Mouse (Mus musculus) monocyte, adult 5-6 weeks (primary cell): ENCODE data around the gene Nr2f1. TPM values are rescaled to one million over a fixed set of nuclear protein-coding genes. Genes with fewer than 3 reads are reported as not detected.

Experiments
- ATAC-seq: fragments of 153-309, 156-312 bp; replicated peaks from 2 replicates; pipeline ENCODE4 v1.8.0; 2017; ENCODE audit warnings: mild to moderate bottlenecking; ENCODE audit not compliant: low TSS enrichment, insufficient number of reproducible peaks, severe bottlenecking, poor library complexity, low FRiP score
- total RNA-seq: library from RNA; stranded (forward); fragments of 200-1000, 200-491, 200-594 nt; gene quantifications from 3 replicates; pipeline ENCODE4 v1.2.3, GENCODE M21; 2017

The Nr2f1 gene
- total RNA-seq, 1 experiment from 2014 or later = not detected

DNA sequence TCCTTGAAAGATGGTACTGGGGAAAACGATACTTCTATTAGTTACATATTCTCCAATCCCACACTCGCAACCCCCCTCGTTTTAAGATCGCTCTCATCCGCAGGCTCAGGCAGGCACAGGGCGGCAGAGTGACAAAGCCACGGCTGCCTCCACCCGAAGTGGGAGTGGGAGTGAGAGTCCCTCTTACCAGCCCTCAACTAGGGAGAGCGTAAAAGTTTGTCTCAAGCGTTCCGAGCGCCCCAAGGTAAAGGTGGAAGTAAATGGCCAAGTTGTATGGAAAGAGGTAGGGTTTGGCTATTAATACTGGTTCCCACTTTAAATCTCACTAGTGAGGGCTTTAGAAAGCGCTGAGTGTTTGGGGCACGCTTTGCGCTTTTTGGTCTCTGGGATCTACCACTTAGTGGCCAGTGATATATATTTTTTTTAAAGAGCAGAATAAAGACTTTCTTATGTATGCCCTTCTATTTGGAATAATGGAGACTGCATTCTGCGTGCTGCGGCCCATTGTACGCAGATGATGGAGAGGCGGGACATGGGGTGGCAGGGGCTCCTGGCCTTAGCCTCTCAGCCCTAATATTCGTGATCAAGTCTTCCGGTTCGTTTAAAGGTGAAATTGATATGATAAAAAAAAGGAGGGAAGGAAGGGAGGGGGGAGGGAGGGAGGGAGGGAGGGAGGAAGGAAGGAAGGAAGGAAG is 2.5 kb upstream of the Nr2f1 start:
- no peak for ATAC-seq

DNA sequence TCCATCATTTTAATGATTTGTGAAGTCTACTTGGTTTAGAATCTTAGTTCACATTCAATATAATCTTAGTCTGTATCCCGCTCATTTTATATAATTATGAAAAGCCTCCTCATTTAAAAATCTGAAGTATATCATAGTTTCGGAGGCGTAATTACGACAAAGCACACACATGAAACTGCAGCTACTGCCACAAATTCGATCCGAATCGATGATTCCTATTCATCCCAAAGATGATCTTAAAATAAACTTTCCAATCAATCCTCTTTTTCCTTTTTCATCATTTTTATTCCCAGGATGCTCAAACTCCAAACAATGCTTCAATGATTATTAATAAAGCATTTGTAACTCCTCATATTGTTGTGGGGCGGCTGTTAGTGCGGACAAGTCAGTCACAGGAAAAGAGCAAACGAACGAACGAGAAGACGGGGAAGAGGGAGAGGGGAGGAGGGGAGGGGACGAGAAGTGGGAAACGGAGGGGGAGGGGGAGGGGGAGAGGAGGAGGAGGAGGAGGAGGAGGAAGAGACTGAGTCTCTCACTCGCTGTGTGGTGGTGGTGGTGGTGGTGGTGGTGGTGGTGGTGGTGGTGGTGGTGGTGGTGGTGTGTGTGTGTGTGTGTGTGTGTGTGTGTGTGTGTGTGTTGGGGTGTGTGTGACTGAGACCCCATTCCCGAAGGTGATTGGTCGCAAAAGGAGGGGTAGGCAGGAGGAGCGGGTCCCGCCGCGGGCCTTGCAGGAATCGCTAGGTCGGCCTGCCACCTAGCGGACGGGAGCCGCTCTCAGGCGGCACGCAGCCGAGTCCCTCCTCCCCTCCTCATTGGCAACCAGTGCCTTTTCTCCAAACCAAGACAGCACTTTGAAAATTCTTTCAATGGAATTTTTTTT is 1.7 kb upstream of the Nr2f1 start:
- no peak for ATAC-seq

DNA sequence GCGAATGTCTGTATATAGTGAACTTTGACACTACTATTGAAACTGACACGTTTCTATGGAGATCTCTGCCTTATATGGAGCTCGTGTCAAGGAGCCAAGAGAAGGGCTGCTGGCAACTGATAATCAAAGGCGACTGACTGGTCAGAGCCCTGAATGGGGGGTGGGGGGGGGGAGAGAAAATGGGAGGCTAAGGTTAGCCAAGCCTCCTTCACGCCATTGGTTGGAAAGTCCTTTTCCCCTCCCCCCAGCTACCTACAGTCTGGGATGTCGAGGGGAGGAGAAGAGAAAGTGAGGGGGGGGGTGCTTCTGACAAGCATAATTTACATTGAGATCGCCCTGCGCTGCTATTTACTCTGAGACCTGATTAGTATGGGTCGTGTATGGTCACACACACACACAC is 850 bp upstream of the Nr2f1 start:
- ATAC-seq = no peak

DNA sequence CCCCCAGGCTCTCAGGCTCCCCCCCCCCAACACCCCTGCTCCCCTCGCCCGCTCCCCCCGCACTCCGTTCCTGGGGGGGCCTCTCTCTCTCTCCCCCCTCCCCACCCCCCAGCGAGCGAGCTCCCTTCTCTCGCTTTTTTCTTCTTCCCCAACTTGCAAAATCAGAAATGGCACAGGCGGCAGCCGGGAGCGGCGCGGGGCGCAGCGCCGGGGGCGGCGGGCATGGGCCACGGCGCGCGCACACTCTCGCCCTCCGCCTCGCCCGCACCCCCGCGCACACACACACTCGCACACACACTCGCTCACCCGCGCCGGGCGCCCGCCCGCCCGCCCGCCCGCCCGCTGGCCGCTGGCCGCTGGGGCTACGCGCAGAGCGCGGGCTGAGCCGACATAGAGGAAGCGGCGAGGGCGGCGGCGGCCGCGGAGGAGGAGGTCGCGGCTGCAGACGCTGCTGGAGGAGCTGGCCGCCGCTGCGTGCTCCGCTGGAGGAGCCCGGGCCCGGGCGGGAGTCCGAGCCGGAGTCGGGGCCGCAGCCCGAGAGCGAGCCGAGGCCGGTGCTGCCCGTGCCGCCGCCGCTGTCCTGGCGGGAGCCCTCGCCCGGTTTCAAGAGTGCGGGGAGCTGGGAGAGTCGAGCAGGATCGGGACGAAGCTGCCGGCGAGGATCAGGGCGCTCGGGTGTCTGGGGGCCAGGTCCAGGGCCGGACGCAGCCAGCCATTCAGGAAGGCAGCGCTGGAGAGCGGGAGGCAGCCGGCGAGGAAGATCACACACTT is 501 bp downstream of the Nr2f1 start:
- ATAC-seq = no peak

DNA sequence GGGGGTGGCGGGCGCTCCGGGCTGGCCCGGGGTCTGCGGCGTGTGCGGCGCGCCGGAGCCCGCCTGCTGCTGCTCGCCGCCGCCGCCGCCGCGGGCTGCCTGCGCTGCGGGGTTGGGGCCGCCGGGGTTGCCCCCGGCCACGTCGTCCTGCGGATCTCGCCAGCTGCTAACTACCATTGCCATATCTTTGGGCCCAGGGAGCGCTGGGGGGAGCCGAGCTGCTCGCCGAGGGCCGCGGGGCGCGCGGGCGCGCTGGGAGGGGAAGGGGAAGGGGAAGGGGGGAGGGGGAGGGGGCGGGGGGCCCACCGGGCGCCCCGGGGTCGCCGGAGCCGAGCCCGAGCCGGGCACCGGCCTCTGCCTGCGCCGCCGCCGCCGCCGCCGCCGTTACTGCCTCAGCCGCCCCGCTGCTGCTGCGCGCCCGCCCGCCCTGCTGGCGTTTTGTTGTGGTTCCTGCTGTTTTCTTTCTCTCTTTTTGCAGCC is 1.1 kb downstream of the Nr2f1 start:
- ATAC-seq = no peak

DNA sequence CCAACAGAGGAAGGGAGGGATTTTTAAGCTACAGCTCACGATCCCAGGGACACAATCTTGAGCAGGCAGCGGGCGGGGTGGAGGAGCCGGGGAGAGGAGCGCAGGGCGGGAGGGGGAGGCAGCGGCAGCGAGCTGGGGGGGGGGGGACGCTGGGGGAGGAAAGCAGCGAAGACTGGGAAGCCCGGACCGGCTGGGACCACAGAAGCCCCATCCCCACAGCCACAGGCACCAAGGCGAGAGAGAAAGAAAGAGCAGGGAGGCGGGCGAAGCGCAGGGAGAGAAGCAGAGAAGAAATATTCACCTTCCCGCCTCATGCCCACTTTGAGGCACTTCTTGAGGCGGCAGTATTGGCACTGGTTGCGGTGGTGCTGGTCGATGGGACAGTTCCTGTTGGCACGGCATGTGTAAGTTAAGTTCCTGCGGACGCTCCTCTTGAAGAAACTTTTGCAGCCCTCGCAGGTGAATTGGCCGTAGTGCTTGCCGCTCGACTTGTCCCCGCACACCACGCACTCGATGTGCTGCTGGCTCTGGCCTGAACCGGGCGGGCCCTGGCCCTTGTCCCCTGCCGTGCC is 1.7 kb downstream of the Nr2f1 start:
- ATAC-seq = no peak

DNA sequence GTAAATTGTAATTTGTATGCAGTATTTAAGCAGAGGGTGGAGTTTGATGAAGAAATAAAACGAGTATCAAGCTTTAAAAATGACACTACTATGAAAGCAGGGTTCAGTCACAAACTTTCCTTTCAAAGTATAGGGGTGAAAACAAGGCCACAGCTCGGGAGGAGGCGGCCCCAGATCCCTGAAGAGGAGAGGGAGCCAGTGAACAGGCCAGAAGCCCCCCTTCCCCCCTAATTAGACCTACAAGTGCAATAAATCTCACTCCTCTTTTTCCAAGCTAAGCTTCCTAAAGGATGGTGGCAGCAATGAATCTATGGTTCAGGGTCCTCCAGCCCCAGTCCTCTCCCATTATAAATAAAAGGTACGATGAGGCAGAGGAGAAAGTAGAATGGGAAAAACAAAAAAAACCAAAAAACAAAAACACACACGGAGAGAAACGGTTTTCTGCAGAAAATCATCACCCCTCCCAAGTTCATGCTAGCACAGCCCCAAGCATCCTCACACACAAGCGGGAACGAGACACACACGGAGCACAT is 2.2 kb downstream of the Nr2f1 start:
- no peak for ATAC-seq

DNA sequence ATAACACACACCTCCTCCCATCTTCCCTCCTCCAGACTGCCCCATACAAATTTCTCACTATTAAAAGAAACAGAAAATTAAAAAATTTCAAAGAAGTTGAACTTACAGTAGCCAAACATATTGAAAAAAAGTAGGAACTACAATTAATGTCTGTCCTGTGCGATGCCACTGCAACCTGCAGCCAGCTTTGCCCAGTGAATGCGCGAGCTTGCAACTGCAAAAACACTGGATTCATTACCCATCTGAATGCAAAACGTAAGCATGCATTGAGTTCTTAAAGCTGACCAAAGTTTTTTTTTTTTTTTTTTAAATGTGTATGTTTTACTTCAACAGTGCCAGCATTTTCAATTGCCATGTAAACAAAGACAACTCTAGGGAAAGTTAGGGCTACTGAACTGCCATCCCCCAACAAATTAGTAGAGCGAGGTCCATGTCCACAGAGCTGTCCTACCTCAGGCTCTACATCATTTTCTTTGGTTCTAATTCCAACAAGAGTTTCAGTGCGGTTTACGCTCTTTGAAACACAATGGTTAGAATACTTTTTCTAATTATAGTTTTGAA is 3.2 kb downstream of the Nr2f1 start:
- no peak for ATAC-seq

DNA sequence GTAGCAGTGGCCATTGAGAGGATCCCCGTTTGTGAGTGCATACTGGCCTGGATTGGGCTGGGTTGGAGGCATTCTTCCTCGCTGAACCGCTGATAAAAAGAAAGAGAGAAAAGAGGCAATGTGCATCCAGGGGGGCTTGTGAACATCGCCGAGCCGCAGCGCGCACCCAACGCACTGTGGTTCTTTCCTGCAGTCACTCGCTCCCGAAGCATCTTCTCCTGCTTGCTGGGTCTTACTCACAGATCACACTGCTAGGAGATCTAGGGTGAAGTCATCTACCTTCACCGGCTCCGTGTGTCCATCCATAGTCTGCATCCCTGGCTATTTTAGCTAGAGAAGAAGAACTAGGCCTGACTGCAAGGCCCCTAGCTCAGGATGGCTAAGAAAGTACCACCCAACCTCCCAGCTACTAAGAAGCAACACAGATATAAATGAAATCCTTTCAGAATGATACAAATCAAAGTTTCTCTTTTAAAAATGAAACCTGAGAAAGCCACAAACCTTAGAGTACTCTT is 3.9 kb downstream of the Nr2f1 start:
- no peak for ATAC-seq

DNA sequence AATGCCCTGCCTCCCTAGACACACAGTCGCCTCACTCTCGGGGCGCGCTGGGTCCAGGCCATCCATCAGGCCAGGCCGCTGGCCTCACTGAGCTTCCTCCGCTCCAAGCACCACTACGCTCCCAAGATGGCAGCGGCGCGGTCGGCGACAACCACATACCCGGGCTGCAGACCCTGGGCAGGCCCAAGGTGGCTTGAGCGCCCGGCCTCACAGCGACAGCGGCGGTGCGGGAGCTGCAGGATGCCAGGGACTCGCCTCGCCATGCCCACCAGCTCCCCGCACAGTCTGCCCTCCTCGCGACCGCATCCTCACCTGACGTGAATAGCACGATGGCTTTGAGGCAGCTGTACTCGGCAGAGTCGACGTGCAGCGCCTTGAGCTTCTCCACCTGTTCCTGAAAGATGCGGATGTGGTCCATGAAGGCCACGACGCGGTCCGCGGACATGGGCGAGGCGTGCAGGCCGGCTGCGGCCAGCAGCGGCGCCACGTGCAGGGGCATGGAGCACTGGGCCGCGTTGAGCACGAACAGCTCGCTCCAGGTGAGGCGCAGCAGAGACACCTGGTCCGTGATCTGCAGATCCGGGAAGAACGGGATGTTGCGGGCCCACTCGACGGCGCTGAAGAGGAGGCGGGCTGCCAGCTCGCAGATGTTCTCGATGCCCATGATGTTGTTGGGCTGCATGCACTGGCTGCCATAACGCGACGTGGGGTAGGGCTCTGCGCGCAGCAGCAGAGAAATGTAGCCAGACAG is 4.5 kb downstream of the Nr2f1 start:
- ATAC-seq = no peak

DNA sequence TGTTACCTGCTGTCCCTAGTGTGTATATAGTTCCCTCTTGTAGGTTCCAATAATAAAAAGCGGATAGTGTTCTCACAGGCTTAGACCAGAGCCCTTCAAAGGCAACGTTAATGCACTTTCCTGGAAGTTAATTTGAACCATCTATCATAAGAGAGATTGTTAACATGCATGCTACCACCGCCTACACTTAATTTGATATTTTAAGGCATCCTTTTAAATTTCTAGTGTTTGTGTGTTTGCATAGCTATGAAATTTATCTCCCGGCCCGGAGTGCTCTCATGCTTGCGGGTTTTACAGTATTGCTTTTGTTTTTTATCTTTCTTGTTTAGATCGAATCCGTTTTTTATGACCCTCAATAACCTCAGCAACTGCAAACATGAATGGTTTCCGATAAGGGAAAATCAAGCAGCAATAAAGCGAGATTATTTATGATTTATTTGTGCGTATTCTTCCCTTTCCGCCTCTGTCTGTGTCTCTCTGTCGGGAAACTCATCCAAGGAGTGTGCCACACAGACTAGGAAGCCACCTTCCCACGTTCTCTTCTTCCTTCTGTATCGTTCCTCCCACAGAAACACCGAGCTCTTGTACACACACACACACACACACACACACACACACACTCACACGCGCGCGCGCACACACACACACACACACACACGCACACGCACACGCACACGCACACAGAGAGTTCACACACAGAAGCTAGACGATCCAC is 5.3 kb downstream of the Nr2f1 start:
- no peak for ATAC-seq

DNA sequence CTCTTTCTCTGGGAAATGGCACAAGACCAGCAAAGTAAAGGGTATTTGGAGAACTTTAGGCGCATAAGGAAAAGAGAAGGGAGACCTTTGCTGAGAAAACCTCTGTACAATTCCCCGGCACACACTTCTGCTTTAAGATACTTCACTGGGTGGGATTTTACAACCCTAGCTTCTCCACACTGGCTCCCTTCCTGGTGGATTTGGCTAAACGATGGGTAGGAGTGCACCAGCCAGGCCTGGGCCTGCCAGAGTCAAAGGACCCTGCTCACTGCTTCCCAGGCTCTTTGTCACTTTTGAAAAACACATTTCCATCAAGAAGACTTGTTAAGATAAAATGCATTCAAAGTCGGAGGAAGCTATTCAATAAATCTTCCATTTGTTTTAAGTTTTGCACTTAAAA is 6.3 kb downstream of the Nr2f1 start:
- ATAC-seq = no peak

DNA sequence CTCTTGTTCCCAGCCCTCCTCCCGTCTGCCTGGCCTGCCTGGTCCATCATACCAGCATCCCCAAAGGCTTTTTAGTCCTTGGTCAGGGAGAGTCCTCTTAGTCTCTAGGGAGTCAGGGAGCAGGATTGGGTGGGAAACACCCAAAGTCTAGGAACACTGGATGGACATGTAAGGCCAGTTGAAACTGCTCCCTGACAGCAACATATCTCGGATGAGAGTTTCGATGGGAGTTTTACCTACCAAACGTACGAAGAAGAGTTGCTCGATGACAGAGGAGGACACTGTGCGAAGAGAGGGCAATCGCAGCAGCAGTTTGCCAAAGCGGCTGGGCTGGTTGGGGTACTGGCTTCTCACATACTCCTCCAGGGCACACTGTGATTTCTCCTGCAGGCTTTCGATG is 10.0 kb downstream of the Nr2f1 start:
- ATAC-seq = no peak

DNA sequence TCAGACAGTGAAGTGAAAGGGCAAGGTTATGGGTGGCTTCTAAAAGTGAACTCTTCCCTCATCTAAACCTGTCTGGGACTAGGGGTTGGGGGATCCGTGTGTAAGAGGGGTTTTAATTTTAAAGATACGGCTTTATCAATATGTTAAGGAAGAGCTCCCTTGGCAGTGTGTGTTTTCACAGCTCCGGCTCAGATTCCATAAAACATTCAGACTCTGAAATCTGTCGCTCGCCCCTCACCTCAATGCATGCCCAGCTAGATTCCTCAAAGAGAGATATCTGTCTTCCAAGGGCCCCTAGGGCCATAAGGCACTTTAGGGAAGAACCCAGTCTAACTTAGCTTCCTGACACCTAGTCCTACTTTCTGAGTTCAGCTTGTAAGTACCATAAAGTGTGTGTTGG is 11.7 kb downstream of the Nr2f1 start:
- ATAC-seq = no peak

DNA sequence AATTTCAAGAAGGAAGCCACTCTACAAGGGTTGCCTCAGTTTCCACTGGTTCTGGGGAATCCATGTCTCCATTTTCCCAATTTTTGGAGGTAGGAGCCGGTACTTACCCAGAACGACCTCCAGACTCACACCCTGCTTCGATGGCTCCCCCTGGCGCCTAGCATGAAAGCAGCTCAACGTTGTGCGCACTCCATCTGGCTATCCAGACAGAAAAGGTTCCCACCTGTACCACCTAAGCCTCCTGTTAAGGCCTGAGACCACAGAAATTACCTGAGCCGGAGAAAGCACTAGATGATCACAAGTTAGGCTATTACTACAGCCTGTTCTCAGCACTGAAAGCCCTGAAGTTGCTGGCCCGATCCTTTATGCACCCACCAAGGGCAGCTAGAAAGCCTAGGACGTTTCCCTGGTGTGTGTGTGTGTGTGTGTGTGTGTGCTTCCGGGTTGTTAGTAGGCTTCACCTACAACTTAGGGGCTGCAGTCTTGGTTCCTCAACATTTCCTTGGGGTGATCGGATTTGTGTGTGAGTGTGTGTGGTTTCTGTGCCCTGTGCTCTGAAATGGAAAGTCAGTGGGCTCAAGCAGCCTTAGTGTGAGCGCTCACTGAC is 13.1 kb downstream of the Nr2f1 start:
- ATAC-seq = no peak

DNA sequence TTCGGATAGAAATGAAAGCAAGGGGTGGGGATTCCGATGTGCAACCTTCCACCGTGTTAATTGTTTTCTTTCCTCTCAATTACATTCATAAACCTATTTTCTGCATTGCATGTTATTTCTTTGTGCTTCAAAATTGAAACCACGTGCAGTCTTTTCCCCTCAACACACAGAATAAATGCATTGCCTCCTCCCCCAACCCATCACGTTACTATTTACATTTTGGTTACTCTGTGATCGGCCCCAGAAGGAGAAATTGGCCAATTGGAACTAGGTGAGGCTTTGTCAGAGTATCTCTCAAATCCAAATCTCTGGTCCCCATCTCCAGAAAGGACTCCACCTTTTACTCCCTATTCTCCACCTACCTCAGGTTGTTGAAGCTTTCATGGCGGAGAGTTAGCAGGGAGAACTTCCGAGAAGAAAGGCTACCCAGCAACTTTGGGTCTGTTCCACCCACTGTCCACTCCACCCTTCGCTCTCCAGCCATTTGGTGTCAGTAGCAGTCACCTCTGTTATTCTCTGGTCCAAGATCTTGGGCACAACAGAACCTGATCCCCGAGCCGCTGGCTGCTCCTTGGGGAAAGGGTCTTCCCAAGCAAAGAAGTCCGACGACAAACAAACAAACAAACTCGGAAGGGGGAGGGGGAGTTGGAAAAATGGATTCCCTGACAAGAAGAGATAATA is 14.6 kb downstream of the Nr2f1 start:
- no peak for ATAC-seq
